Mouse (Mus musculus) myocyte (in vitro differentiated cells): Measurements from ENCODE around the gene Amy2a4.
"Not testable (repeated sequence)": the region's sequence is repeated elsewhere in the genome, so short reads cannot be mapped to it uniquely, and the experiment has no call there.

Experiments
- MAX ChIP-seq: IDR thresholded peaks from one replicate; pipeline ENCODE4 v1.6.1; 2011; ENCODE audit warnings: low read depth, mild to moderate bottlenecking, control low read depth
- POLR2A ChIP-seq: IDR thresholded peaks from one replicate; pipeline ENCODE4 v1.6.1; 2011; ENCODE audit warnings: low read depth, mild to moderate bottlenecking, control low read depth, moderate library complexity; ENCODE audit not compliant: insufficient read length

DNA sequence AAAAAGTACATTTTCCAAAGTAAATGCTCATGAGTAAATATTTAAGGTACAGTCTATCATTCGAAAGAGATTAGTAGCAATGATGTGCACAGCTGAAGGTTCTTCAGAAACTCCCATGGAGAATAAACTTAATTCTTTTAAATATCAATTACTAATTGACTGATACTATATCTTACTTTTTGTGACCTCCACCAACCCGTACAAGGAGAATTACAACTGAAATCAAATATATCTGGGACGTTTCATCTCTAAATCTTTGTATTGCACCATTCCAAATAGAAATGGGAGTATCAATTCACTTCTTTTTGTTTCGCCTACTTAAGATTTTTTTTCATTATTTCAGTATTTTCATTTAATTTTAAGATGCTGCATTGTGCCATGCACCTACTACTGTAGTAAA, 32.5 kb downstream of the Amy2a4 start, which contains the start of gene Amy2a5:
- not testable (repeated sequence) for TF ChIP-seq MAX, POLR2A
